Mouse (Mus musculus): Measurements from ENCODE around the gene Ppp3r1. TPM values are rescaled to one million over a fixed set of nuclear protein-coding genes. Genes with fewer than 3 reads are reported as not detected.

The Ppp3r1 gene
- total RNA-seq (2014; rRNA removed) (21.4 and 22.8 TPM in 2 replicates), polyA plus RNA-seq (2012; rRNA removed) (15.1 and 18.1 TPM in 2 replicates)

- Histone ChIP-seq H3K79me2 (ENCODE audit: control insufficient read depth, insufficient read depth, low read length) (peaks cover 20% of the 10 kb centered on the region), H3K4me3 (ENCODE audit: insufficient read depth, low read depth, low read length) (peak within 1 kb of the TSS; percentile 92), H3K9ac (ENCODE audit: low read depth, low read length) (peak within 1 kb of the TSS; percentile 87), H3K36me3 (ENCODE audit: control insufficient read depth, insufficient read depth, low read length) (no peaks in the 10 kb centered on the region), H3K4me1 (ENCODE audit: control insufficient read depth, insufficient read depth, low read length) (peaks cover 15% of the 10 kb centered on the region), H3K27ac (replicated peaks; ENCODE audit: insufficient read depth, low read depth, low read length) (peak within 1 kb of the TSS; percentile 87), H3K27me3 (ENCODE audit: control insufficient read depth, insufficient read depth, low read length) (no peaks in the 10 kb centered on the region)
- peak; percentile 88 for DNase-seq (ENCODE audit: extremely low read depth, low read depth, low spot score)
- TF ChIP-seq CTCF (IDR thresholded peaks at IDR 0.05; ENCODE audit: low read depth, low read length) (no peak), POLR2A (IDR thresholded peaks at IDR 0.05; ENCODE audit: extremely low read depth, insufficient read depth, low read length) (peak; percentile 84)
- under 1% methylated on average over 84 of the region's 89 CpGs for WGBS
These were observed at the start of gene Ppp3r1 for GRCm38 (mm10) chr11:17158858-17159737. Gene Ppp3r1, plus strand, starts transcription at chr11:17159263.

- no peak overlapping the region for H3K4me3 ChIP-seq (ENCODE audit: insufficient read depth, low read depth, low read length)
- no peak overlapping the region for H3K27ac ChIP-seq (replicated peaks; ENCODE audit: insufficient read depth, low read depth, low read length)
- no peaks in the 10 kb centered on the region for H3K4me1 ChIP-seq (ENCODE audit: control insufficient read depth, insufficient read depth, low read length)
- H3K9ac ChIP-seq (ENCODE audit: low read depth, low read length), result no peak overlapping the region
- no peaks in the 10 kb centered on the region for H3K36me3 ChIP-seq (ENCODE audit: control insufficient read depth, insufficient read depth, low read length)
- no peak for DNase-seq (ENCODE audit: extremely low read depth, low read depth, low spot score)
- TF ChIP-seq POLR2A (IDR thresholded peaks at IDR 0.05; ENCODE audit: extremely low read depth, insufficient read depth, low read length) (no peak), CTCF (IDR thresholded peaks at IDR 0.05; ENCODE audit: low read depth, low read length) (no peak)
- no peaks in the 10 kb centered on the region for H3K27me3 ChIP-seq (ENCODE audit: control insufficient read depth, insufficient read depth, low read length)
- H3K79me2 ChIP-seq (ENCODE audit: control insufficient read depth, insufficient read depth, low read length), result no peaks in the 10 kb centered on the region
- WGBS, result 74% methylated on average over 1 of the region's 1 CpGs
These were observed 46.5 kb upstream of the Ppp3r1 start for GRCm38 (mm10) chr11:17112419-17113090.

DNA sequence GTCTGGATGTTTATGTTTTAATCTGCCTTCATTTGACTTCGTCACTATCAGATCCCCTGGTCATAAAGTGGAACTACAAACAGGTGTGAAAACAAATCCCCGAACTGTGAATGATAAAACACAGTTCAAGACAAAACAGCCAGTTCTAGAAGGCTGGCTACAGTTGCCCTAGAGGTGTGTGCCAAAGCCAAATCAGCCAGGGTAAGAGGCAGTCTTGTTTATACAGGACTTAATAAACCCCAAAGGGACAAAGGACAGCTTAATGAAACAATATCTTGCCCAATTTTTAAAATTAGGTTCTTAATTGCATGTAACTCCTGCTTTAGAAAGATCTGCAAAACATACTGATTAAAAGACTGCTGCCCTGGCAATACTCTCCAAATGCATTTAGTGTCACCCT lies 32.6 kb upstream of the Ppp3r1 start:
- no peak for DNase-seq (ENCODE audit: extremely low read depth, low read depth, low spot score)
- Histone ChIP-seq H3K4me1 (ENCODE audit: control insufficient read depth, insufficient read depth, low read length) (no peaks in the 10 kb centered on the region), H3K4me3 (ENCODE audit: insufficient read depth, low read depth, low read length) (no peak overlapping the region), H3K9ac (ENCODE audit: low read depth, low read length) (no peak overlapping the region), H3K27me3 (ENCODE audit: control insufficient read depth, insufficient read depth, low read length) (no peaks in the 10 kb centered on the region), H3K36me3 (ENCODE audit: control insufficient read depth, insufficient read depth, low read length) (no peaks in the 10 kb centered on the region), H3K27ac (replicated peaks; ENCODE audit: insufficient read depth, low read depth, low read length) (no peak overlapping the region), H3K79me2 (ENCODE audit: control insufficient read depth, insufficient read depth, low read length) (no peaks in the 10 kb centered on the region)
- TF ChIP-seq POLR2A (IDR thresholded peaks at IDR 0.05; ENCODE audit: extremely low read depth, insufficient read depth, low read length), result no peak
- TF ChIP-seq CTCF (IDR thresholded peaks at IDR 0.05; ENCODE audit: low read depth, low read length), result no peak
- WGBS, result 63% methylated on average over 2 of the region's 2 CpGs

GRCm38 (mm10) chr11:17135638-17136037 lies 23.4 kb upstream of the Ppp3r1 start:
- no peak overlapping the region for H3K9ac ChIP-seq (ENCODE audit: low read depth, low read length)
- WGBS, result 48% methylated on average over 6 of the region's 6 CpGs
- H3K79me2 ChIP-seq (ENCODE audit: control insufficient read depth, insufficient read depth, low read length), result no peaks in the 10 kb centered on the region
- TF ChIP-seq CTCF (IDR thresholded peaks at IDR 0.05; ENCODE audit: low read depth, low read length) (no peak), POLR2A (IDR thresholded peaks at IDR 0.05; ENCODE audit: extremely low read depth, insufficient read depth, low read length) (no peak)
- no peaks in the 10 kb centered on the region for H3K4me1 ChIP-seq (ENCODE audit: control insufficient read depth, insufficient read depth, low read length)
- no peak overlapping the region for H3K4me3 ChIP-seq (ENCODE audit: insufficient read depth, low read depth, low read length)
- no peak overlapping the region for H3K27ac ChIP-seq (replicated peaks; ENCODE audit: insufficient read depth, low read depth, low read length)
- H3K36me3 ChIP-seq (ENCODE audit: control insufficient read depth, insufficient read depth, low read length), result no peaks in the 10 kb centered on the region
- no peak for DNase-seq (ENCODE audit: extremely low read depth, low read depth, low spot score)
- no peaks in the 10 kb centered on the region for H3K27me3 ChIP-seq (ENCODE audit: control insufficient read depth, insufficient read depth, low read length)

- TF ChIP-seq POLR2A (IDR thresholded peaks at IDR 0.05; ENCODE audit: extremely low read depth, insufficient read depth, low read length) (no peak), CTCF (IDR thresholded peaks at IDR 0.05; ENCODE audit: low read depth, low read length) (no peak)
- no peaks in the 10 kb centered on the region for H3K36me3 ChIP-seq (ENCODE audit: control insufficient read depth, insufficient read depth, low read length)
- 58% methylated on average over 6 of the region's 6 CpGs for WGBS
- H3K4me1 ChIP-seq (ENCODE audit: control insufficient read depth, insufficient read depth, low read length), result no peaks in the 10 kb centered on the region
- H3K27me3 ChIP-seq (ENCODE audit: control insufficient read depth, insufficient read depth, low read length), result no peaks in the 10 kb centered on the region
- no peak overlapping the region for H3K9ac ChIP-seq (ENCODE audit: low read depth, low read length)
- no peaks in the 10 kb centered on the region for H3K79me2 ChIP-seq (ENCODE audit: control insufficient read depth, insufficient read depth, low read length)
- H3K4me3 ChIP-seq (ENCODE audit: insufficient read depth, low read depth, low read length), result no peak overlapping the region
- H3K27ac ChIP-seq (replicated peaks; ENCODE audit: insufficient read depth, low read depth, low read length), result no peak overlapping the region
- no peak for DNase-seq (ENCODE audit: extremely low read depth, low read depth, low spot score)
These were observed 20.6 kb upstream of the Ppp3r1 start for GRCm38 (mm10) chr11:17138306-17139033.
